8 mouse cellular contexts compared by ENCODE assay signal in genomic region chr3:134302681-134303491, GRCm38 (mm10).
DNase-seq lines count a peak whose midpoint lies in the region; ATAC-seq and TF ChIP-seq lines count a peak whose summit lies in the region.

No protein-coding gene starts in this region.

- H3K27me3 ChIP-seq in heart, embryonic 10.5 days (ENCODE audit: insufficient read depth, poor library complexity, severe bottlenecking), result no peaks in the 10 kb centered on the region
- no peaks in the 10 kb centered on the region for H3K27me3 ChIP-seq in forebrain, embryonic 11.5 days (ENCODE audit: control insufficient read depth, insufficient read depth, low read length)
- no peaks in the 10 kb centered on the region for H3K27me3 ChIP-seq in intestine, embryonic 14.5 days (replicated peaks; ENCODE audit: control insufficient read depth, insufficient read depth, low read length)

- H3K27ac ChIP-seq in heart, embryonic 10.5 days, result peak overlapping the region; percentile 64
- H3K27ac ChIP-seq in forebrain, embryonic 11.5 days (ENCODE audit: low read depth, low read length), result peak overlapping the region; percentile 67
- no peak overlapping the region for H3K27ac ChIP-seq in intestine, embryonic 14.5 days (ENCODE audit: low read depth)

- peak overlapping the region; percentile 48 for H3K4me2 ChIP-seq in forebrain, embryonic 11.5 days (ENCODE audit: low read depth, low read length, severe bottlenecking)
- peak overlapping the region; percentile 37 for H3K4me2 ChIP-seq in intestine, embryonic 14.5 days (ENCODE audit: low read length)

- WGBS in heart, embryonic 10.5 days, result 29% methylated on average over 21 of the region's 21 CpGs
- 6% methylated on average over 21 of the region's 21 CpGs for WGBS in forebrain, embryonic 11.5 days
- 25% methylated on average over 21 of the region's 21 CpGs for WGBS in intestine, embryonic 14.5 days

- peak overlapping the region; percentile 9; the same call in 1 of the 2 replicates for H3K9ac ChIP-seq in forebrain, embryonic 11.5 days (ENCODE audit: low read length)
- H3K9ac ChIP-seq in intestine, embryonic 14.5 days (ENCODE audit: low read length), result no peak overlapping the region

- ATAC-seq in forebrain, embryonic 11.5 days (replicated peaks; ENCODE audit: low FRiP score), result peak; percentile 81
- no peak for ATAC-seq in intestine, embryonic 14.5 days (replicated peaks; ENCODE audit: low FRiP score, low TSS enrichment, low read depth)

- peaks cover 40% of the 10 kb centered on the region; the same call in 1 of the 2 replicates for H3K4me1 ChIP-seq in heart, embryonic 10.5 days
- peaks cover 18% of the 10 kb centered on the region for H3K4me1 ChIP-seq in forebrain, embryonic 11.5 days (replicated peaks; ENCODE audit: control insufficient read depth, insufficient read depth, low read length)
- no peaks in the 10 kb centered on the region; the same call in 1 of the 2 replicates for H3K4me1 ChIP-seq in intestine, embryonic 14.5 days (replicated peaks; ENCODE audit: control insufficient read depth, insufficient read depth, low read length)

- peak overlapping the region; percentile 52 for H3K4me3 ChIP-seq in heart, embryonic 10.5 days
- peak overlapping the region; percentile 17 for H3K4me3 ChIP-seq in forebrain, embryonic 11.5 days (ENCODE audit: low read depth, low read length)
- H3K4me3 ChIP-seq in intestine, embryonic 14.5 days (ENCODE audit: low read depth, low read length), result peak overlapping the region; percentile 8

- no peak for TF ChIP-seq POLR2A in brain, embryonic 14.5 days (IDR thresholded peaks at IDR 0.05; ENCODE audit: borderline replicate concordance, extremely low read depth, insufficient read depth, insufficient read length, poor library complexity, severe bottlenecking)

- H3K36me3 ChIP-seq in heart, embryonic 10.5 days, result no peaks in the 10 kb centered on the region
- H3K36me3 ChIP-seq in forebrain, embryonic 11.5 days (ENCODE audit: control insufficient read depth, insufficient read depth, low read length), result no peaks in the 10 kb centered on the region
- H3K36me3 ChIP-seq in intestine, embryonic 14.5 days (ENCODE audit: control insufficient read depth, insufficient read depth, low read length), result no peaks in the 10 kb centered on the region

- intact Hi-C loops in heart, postnatal 25 days (cut with DNase I), result no loop called here

- DNase-seq in heart, embryonic 10.5 days (ENCODE audit: low spot score), result no peak
- DNase-seq in heart, postnatal 25 days (ENCODE audit: low spot score), result no peak
- DNase-seq in brain, embryonic 14.5 days (ENCODE audit: low read depth), result peak; percentile 94
- DNase-seq in forebrain, embryonic 11.5 days (ENCODE audit: low spot score), result peak; percentile 70
- peak; percentile 51 for DNase-seq in intestine, embryonic 14.5 days (ENCODE audit: low spot score)
- peak; percentile 51 for DNase-seq in neural tube, embryonic 10.5 days (ENCODE audit: extremely low spot score, low spot score)
- DNase-seq in spleen, postnatal 10 days (ENCODE audit: low spot score in 2 of 2), result no peak
- DNase-seq in spleen, postnatal 14 days (ENCODE audit: low spot score in 2 of 2), result no peak

- TF ChIP-seq CTCF in brain, embryonic 14.5 days (IDR thresholded peaks at IDR 0.05; ENCODE audit: borderline replicate concordance, extremely low read depth, insufficient read depth, insufficient read length), result no peak

- H3K9me3 ChIP-seq in heart, embryonic 10.5 days, result no peaks in the 10 kb centered on the region
- no peaks in the 10 kb centered on the region for H3K9me3 ChIP-seq in forebrain, embryonic 11.5 days (ENCODE audit: control insufficient read depth, low read length)
- no peaks in the 10 kb centered on the region for H3K9me3 ChIP-seq in intestine, embryonic 14.5 days (ENCODE audit: control insufficient read depth, low read length)

Comparison
In these comparisons a context has a peak if more than half of its experiments do, and no peak if none do; other contexts are left out.
1. DNase-seq: peak in brain, embryonic 14.5 days (single experiment), forebrain, embryonic 11.5 days (single experiment), intestine, embryonic 14.5 days (single experiment) and neural tube, embryonic 10.5 days (single experiment); none in heart, embryonic 10.5 days (single experiment), heart, postnatal 25 days (single experiment), spleen, postnatal 10 days (0 of 2) and spleen, postnatal 14 days (0 of 2).
2. Peak in every context shown above with its lines, with median percentiles within 50 percentile points of each other: H3K4me3 ChIP-seq.